In genomic region chr11:50389616-50390015, GRCm38 (mm10) we compare ENCODE assay signal across 26 mouse cellular contexts. TPM values are rescaled to one million over a fixed set of nuclear protein-coding genes. Genes with fewer than 3 reads are reported as not detected.
DNase-seq lines count a peak whose midpoint lies in the region; ATAC-seq and TF ChIP-seq lines count a peak whose summit lies in the region.
"Had no signal": no experiment of that assay in that cellular context is flagged by ENCODE, and none has a peak within 500 bp of the region (broad histone marks: within the 10 kb centered on the region; RNA-seq: fewer than 3 reads in every experiment).

No protein-coding gene starts in this region.

- ATAC-seq in midbrain, embryonic 11.5 days (ENCODE audit: low FRiP score): no peak
- no peak for ATAC-seq in intestine, postnatal 0 days
- ATAC-seq: forebrain, embryonic 16.5 days had no signal

- peaks cover 7% of the 10 kb centered on the region; the same call in 1 of the 2 replicates for H3K4me1 ChIP-seq in heart, embryonic 10.5 days
- no peaks in the 10 kb centered on the region for H3K4me1 ChIP-seq in midbrain, embryonic 11.5 days (ENCODE audit: control insufficient read depth, insufficient read depth, low read length)
- H3K4me1 ChIP-seq in midbrain, embryonic 10.5 days: no peaks in the 10 kb centered on the region
- no peaks in the 10 kb centered on the region for H3K4me1 ChIP-seq in intestine, postnatal 0 days (replicated peaks; ENCODE audit: control insufficient read depth, insufficient read depth, low read length)
- H3K4me1 ChIP-seq: embryonic facial prominence, embryonic 15.5 days; limb, embryonic 12.5 days had no signal

- H3K36me3 ChIP-seq in heart, embryonic 10.5 days: peaks cover 71% of the 10 kb centered on the region
- peaks cover 17% of the 10 kb centered on the region; the same call in 1 of the 2 replicates for H3K36me3 ChIP-seq in midbrain, embryonic 11.5 days (ENCODE audit: control insufficient read depth, insufficient read depth, low read length)
- peaks cover 94% of the 10 kb centered on the region for H3K36me3 ChIP-seq in midbrain, embryonic 10.5 days
- peaks cover 61% of the 10 kb centered on the region for H3K36me3 ChIP-seq in intestine, postnatal 0 days (ENCODE audit: control insufficient read depth, insufficient read depth)

- no peak overlapping the region for H3K4me3 ChIP-seq in heart, embryonic 10.5 days
- no peak overlapping the region for H3K4me3 ChIP-seq in midbrain, embryonic 11.5 days (ENCODE audit: low read depth, low read length)
- H3K4me3 ChIP-seq in midbrain, embryonic 10.5 days: no peak overlapping the region
- no peak overlapping the region for H3K4me3 ChIP-seq in intestine, postnatal 0 days (ENCODE audit: low read depth, low read length)
- H3K4me3 ChIP-seq: embryonic facial prominence, embryonic 15.5 days; limb, embryonic 12.5 days; liver, embryonic 13.5 days had no signal

- intact Hi-C loops in heart, postnatal 10 days (cut with DNase I): no loop called here
- intact Hi-C loops in left cerebral cortex, postnatal 36 days (cut with DNase I): no loop called here

- H3K27ac ChIP-seq in heart, embryonic 10.5 days: no peak overlapping the region
- H3K27ac ChIP-seq in midbrain, embryonic 11.5 days (ENCODE audit: low read depth, low read length): no peak overlapping the region
- H3K27ac ChIP-seq in midbrain, embryonic 10.5 days (replicated peaks): no peak overlapping the region
- peak overlapping the region; percentile 15; the same call in 1 of the 2 replicates for H3K27ac ChIP-seq in intestine, postnatal 0 days (ENCODE audit: low read depth, low read length)
- H3K27ac ChIP-seq: embryonic facial prominence, embryonic 15.5 days; limb, embryonic 12.5 days; liver, embryonic 13.5 days had no signal

- peak; percentile 74 for DNase-seq in heart, embryonic 10.5 days (ENCODE audit: low spot score)
- no peak for DNase-seq in heart, postnatal 10 days
- peak; percentile 61 for DNase-seq in midbrain, embryonic 11.5 days (ENCODE audit: low spot score, missing footprints)
- no peak for DNase-seq in midbrain, embryonic 10.5 days (ENCODE audit: low spot score)
- DNase-seq in R1 (ENCODE audit: low read depth, low spot score): peak; percentile 57
- no peak for DNase-seq in frontal cortex, adult 2 months (ENCODE audit: extremely low spot score in 1 of 2, low spot score in 1 of 2)
- no peak for DNase-seq in left cerebral cortex, postnatal 36 days (ENCODE audit: low spot score in 2 of 2)
- DNase-seq: adrenal gland, adult 8-10 months; cerebellum, adult 9-10 months; kidney, adult 2 months; kidney, postnatal 14 days; liver, embryonic 13.5 days; lung, adult 2 months; lung, postnatal 14 days; thymus, postnatal 25 days had no signal

- TF ChIP-seq CTCF in intestine, postnatal 0 days (IDR thresholded peaks at IDR 0.05; ENCODE audit: low read depth): no peak

- H3K27me3 ChIP-seq in heart, embryonic 10.5 days (ENCODE audit: insufficient read depth, poor library complexity, severe bottlenecking): no peaks in the 10 kb centered on the region
- H3K27me3 ChIP-seq in midbrain, embryonic 11.5 days (ENCODE audit: control insufficient read depth, insufficient read depth, low read length): no peaks in the 10 kb centered on the region
- no peaks in the 10 kb centered on the region for H3K27me3 ChIP-seq in midbrain, embryonic 10.5 days (ENCODE audit: low read depth, poor library complexity, severe bottlenecking)
- no peaks in the 10 kb centered on the region for H3K27me3 ChIP-seq in intestine, postnatal 0 days (replicated peaks; ENCODE audit: control insufficient read depth, insufficient read depth, low read length)
- H3K27me3 ChIP-seq: embryonic facial prominence, embryonic 15.5 days; limb, embryonic 12.5 days; liver, embryonic 13.5 days had no signal

- H3K9me3 ChIP-seq in heart, embryonic 10.5 days: no peaks in the 10 kb centered on the region
- H3K9me3 ChIP-seq in midbrain, embryonic 11.5 days (ENCODE audit: control insufficient read depth, low read length): no peaks in the 10 kb centered on the region
- no peaks in the 10 kb centered on the region for H3K9me3 ChIP-seq in midbrain, embryonic 10.5 days (replicated peaks)
- H3K9me3 ChIP-seq in intestine, postnatal 0 days (ENCODE audit: control insufficient read depth): no peaks in the 10 kb centered on the region
- H3K9me3 ChIP-seq: embryonic facial prominence, embryonic 15.5 days; limb, embryonic 12.5 days; liver, embryonic 13.5 days had no signal

- no peak overlapping the region for H3K9ac ChIP-seq in midbrain, embryonic 11.5 days (ENCODE audit: low read length)
- H3K9ac ChIP-seq in intestine, postnatal 0 days (ENCODE audit: low read depth, low read length): no peak overlapping the region
- H3K9ac ChIP-seq: embryonic facial prominence, embryonic 15.5 days; limb, embryonic 12.5 days; liver, embryonic 13.5 days had no signal

- WGBS in heart, embryonic 10.5 days: 68% methylated on average over 5 of the region's 5 CpGs
- 83% methylated on average over 5 of the region's 5 CpGs for WGBS in midbrain, embryonic 11.5 days
- 80% methylated on average over 5 of the region's 5 CpGs for WGBS in midbrain, embryonic 10.5 days
- WGBS in intestine, postnatal 0 days: 53% methylated on average over 5 of the region's 5 CpGs

- H3K4me2 ChIP-seq in midbrain, embryonic 11.5 days: no peak overlapping the region
- no peak overlapping the region for H3K4me2 ChIP-seq in intestine, postnatal 0 days (replicated peaks; ENCODE audit: low read depth)
- H3K4me2 ChIP-seq: embryonic facial prominence, embryonic 15.5 days; heart, embryonic 11.5 days; limb, embryonic 12.5 days; liver, embryonic 13.5 days had no signal

RNA-seq across cellular contexts. Expression of gene Hnrnph1, which starts 12.8 kb away (rescaled TPM):
- 253 and 367 TPM in 2 replicates for polyA plus RNA-seq in heart, embryonic 10.5 days (2016; fragmentation: Nextera tagmentation; extraction: Ambion mirVana)
- 100 to 1,000 TPM; 154 to 182 TPM for total RNA-seq in heart, postnatal 10 days (2021)
- 848 and 902 TPM in 2 replicates for polyA plus RNA-seq in midbrain, embryonic 11.5 days (2014; fragmentation: Nextera tagmentation; extraction: Ambion mirVana)
- polyA plus RNA-seq in midbrain, embryonic 10.5 days (2016; fragmentation: Nextera tagmentation; extraction: Ambion mirVana): 612 and 627 TPM in 2 replicates
- polyA plus RNA-seq in intestine, postnatal 0 days (2015; fragmentation: Nextera tagmentation; extraction: Ambion mirVana): 111 and 112 TPM in 2 replicates
- polyA plus RNA-seq in frontal cortex, adult 2 months (2012; rRNA removed): 327 and 365 TPM in 2 replicates
- 100 to 1,000 TPM; 175 to 266 TPM for total RNA-seq in left cerebral cortex, postnatal 36 days (2021)

RNA-seq across cellular contexts. Expression of gene Cby3, which starts 35.4 kb away (rescaled TPM):
- 0.39 TPM in 1 of 2 replicates, not detected in the other for polyA plus RNA-seq in heart, embryonic 10.5 days (2016; fragmentation: Nextera tagmentation; extraction: Ambion mirVana)
- total RNA-seq in heart, postnatal 10 days (2021): not detected
- polyA plus RNA-seq in midbrain, embryonic 11.5 days (2014; fragmentation: Nextera tagmentation; extraction: Ambion mirVana): not detected in 2 replicates
- 0.20 and 0.35 TPM in 2 replicates for polyA plus RNA-seq in midbrain, embryonic 10.5 days (2016; fragmentation: Nextera tagmentation; extraction: Ambion mirVana)
- polyA plus RNA-seq in intestine, postnatal 0 days (2015; fragmentation: Nextera tagmentation; extraction: Ambion mirVana): 0.17 and 0.30 TPM in 2 replicates
- 0.40 and 0.66 TPM in 2 replicates for polyA plus RNA-seq in frontal cortex, adult 2 months (2012; rRNA removed)
- not detected for total RNA-seq in left cerebral cortex, postnatal 36 days (2021)
- total RNA-seq: adrenal gland, adult 8-10 months; gastrocnemius, postnatal 4 days; layer of hippocampus, adult 18-20 months; layer of hippocampus, postnatal 14 days; neutrophil, adult 5-6 weeks had no signal
- polyA plus RNA-seq: C2C12; heart, embryonic 11.5 days; heart, postnatal 0 days; limb, embryonic 12.5 days; liver, embryonic 13.5 days had no signal

RNA-seq across cellular contexts. Expression of gene Rufy1, which starts 41.3 kb away (rescaled TPM):
- 16.6 and 18.3 TPM in 2 replicates for polyA plus RNA-seq in heart, embryonic 10.5 days (2016; fragmentation: Nextera tagmentation; extraction: Ambion mirVana)
- total RNA-seq in heart, postnatal 10 days (2021): 10 to 100 TPM; 25.8 to 33.1 TPM
- 24.7 and 27.3 TPM in 2 replicates for polyA plus RNA-seq in midbrain, embryonic 11.5 days (2014; fragmentation: Nextera tagmentation; extraction: Ambion mirVana)
- polyA plus RNA-seq in midbrain, embryonic 10.5 days (2016; fragmentation: Nextera tagmentation; extraction: Ambion mirVana): 21.1 and 22.3 TPM in 2 replicates
- polyA plus RNA-seq in intestine, postnatal 0 days (2015; fragmentation: Nextera tagmentation; extraction: Ambion mirVana): 19.1 and 21.1 TPM in 2 replicates
- polyA plus RNA-seq in frontal cortex, adult 2 months (2012; rRNA removed): 41.5 and 43.6 TPM in 2 replicates
- 10 to 100 TPM; 27.8 to 28.7 TPM for total RNA-seq in left cerebral cortex, postnatal 36 days (2021)

Comparison
In these comparisons a context has a peak if more than half of its experiments do, and no peak if none do; other contexts are left out.
1. DNase-seq: peak in heart, embryonic 10.5 days (single experiment), midbrain, embryonic 11.5 days (single experiment) and R1 (single experiment); none in heart, postnatal 10 days (0 of 2), midbrain, embryonic 10.5 days (single experiment), frontal cortex, adult 2 months (0 of 2) and left cerebral cortex, postnatal 36 days (0 of 2).